Mouse (Mus musculus): ENCODE results near the gene 1700020L24Rik.

The 1700020L24Rik gene

DNA sequence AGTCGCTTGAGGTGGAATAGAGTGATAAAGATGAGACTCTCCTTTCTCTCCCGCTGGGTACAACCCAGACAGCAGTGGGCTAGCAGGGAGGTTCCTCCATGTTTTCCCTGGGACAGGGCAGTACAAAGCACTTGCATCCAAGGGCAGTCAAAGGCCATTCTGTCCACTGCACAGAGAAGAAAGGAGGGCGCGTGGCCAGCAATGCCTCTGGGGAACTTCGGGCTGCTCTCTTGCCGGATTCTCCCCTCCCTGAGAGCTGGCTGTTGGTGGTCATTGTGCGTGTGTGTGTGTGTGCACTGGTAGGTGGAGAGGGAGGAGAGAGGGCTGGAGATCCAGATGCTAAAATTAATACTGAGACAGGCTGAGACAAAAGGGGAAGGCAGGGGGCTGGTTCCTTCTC is 3.8 kb downstream of the 1700020L24Rik start:
- DNase-seq (ENCODE audit: low spot score), result no peak

DNA sequence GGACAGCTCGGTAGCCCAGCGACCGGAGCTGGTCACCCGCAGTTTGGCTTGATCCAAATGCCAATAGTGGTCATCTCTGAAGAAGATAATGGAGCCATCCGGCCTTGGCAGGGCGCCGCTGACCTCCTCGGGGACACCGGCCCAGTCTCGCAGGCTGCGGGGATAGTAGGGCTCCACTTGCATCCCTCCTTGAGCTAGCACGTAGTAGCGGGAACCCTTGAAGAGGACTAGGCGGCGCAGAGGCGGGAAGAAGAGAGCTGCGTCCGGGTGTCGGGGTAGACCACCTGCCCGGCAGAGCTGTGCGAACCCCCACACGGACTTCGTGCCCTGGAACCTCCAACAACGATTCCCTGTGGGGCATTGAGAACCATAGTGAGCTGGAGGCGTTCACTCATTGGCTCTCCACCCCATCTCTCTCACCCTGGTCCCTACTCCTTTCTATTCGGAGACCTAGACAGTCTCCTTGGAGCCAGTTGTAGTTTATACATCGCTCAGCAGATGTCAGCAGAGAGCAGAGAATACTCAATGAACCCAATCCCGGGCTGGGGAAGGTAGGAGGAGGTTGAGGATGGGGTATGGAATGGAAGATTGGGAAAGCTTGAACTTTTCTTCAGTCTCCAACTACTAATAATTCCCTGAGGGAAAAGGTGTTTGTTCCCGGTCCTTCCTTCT is 5.3 kb downstream of the 1700020L24Rik start:
- DNase-seq (ENCODE audit: low spot score), result no peak

DNA sequence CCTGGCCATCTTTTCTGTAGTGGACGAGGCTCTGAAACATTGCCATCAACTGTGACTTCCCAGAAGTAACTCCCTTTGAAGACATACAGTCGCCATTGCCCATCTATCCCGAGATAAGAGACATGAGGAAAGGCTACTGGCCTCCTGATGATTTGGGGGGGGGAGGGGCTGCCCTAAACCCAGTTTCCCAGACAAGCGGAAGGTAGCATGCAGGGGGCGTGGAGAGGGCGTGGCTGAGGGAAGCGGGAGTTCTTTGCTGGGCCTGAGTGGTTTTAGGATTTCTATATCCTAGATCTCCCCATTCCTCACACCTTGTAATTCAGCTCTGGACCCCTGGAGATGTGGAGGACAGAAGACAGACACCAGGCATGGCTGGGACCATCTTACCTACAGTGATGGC is 6.3 kb downstream of the 1700020L24Rik start:
- DNase-seq (ENCODE audit: low spot score), result no peak

DNA sequence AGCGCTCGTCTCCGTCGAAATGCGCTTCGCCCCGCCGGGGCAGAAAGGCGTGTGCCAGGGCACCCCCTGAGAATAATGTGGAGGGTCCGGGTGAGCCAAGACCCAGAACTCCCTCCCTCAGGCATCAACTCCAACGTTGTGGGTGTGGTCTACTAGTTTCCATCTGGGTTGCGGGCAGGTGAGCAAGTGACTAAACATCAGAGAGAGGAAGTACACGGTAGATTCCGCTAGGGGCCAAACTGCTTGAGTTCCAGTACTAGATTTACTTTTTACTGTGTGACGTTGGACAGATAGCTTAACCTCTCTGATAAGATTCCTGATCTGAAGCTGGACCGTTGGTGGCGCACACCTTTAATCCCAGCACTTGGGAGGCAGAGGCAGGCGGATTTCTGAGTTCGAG is 7.5 kb downstream of the 1700020L24Rik start:
- DNase-seq (ENCODE audit: low spot score), result no peak

DNA sequence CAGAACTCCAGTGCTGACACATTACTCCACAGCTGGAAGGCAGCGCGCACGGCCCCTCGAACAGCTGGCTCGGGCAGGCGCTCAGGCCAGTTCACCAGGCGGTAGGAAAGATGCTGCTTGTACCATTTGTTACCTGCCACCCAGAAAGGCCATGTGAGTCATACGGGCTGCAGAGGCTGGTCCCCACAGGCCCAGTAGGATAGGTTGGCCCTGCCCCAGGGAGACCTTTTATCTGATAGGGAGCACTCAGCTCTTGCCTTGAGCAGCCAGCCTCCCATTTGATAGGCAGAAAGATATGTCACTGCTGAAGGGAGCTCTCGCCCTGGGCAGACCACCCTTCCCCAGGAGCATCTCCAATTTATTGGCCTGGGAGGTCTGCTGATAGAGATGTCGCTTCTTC is 10.1 kb downstream of the 1700020L24Rik start:
- no peak for DNase-seq (ENCODE audit: low spot score)

DNA sequence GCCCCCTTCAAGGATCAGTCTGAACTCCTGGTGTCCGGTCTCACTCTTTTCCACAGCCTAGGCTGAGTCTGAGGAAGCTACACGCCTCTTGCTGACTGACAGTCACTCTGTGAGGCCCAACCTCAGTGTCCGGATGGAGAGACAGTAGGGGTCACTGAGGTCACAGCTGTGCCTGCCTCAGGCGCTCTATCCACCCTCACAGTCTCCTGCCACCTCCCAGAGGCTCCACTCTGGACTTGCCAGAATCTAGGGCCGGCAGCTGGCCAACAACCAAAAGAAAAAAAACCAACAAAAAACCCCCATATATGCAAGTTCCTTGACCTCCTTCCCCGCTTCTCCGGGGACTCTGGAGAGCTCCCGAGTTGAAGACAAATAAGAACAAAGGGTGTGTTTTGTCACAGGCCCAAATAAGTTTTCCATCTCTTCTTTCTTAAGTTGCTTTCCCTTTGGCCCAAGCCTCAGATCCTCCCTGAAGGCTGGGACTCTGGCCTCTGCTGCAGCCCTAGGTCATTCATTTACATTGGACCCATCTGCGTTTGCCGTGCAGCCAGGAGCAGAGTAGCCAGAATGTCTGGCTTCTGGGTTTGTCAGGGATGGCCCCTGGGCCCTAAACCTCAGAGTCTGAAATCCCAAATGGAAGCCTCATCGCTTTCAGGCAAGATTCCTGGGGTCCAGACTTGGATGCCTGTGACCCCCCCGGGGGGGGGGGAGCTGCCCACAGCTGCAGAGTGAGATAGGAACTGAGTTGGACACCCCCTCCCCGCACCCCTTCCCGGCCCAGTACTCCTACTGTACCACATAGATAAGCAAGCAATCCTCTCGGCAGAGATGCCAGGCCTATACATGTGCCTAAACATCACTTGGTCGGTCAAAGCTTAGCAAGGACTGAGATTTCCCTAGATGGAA is 10.8 kb downstream of the 1700020L24Rik start:
- DNase-seq (ENCODE audit: low spot score), result no peak

DNA sequence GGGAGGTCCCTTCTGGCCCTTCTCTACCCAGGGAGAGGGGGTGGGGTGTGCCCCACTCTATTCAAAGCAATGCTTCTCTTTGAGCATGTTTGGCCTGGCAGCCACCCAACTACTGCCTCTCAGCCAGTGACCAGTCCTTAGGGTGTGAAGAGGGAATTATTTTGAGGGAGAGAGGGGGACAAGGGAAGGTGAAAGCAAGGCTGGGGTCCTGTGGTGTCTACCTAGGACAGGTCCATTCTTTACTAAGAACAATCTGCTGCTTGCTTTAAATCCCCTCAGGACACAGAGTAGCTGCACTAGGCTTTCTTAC is 11.4 kb downstream of the 1700020L24Rik start:
- DNase-seq (ENCODE audit: low spot score), result no peak

DNA sequence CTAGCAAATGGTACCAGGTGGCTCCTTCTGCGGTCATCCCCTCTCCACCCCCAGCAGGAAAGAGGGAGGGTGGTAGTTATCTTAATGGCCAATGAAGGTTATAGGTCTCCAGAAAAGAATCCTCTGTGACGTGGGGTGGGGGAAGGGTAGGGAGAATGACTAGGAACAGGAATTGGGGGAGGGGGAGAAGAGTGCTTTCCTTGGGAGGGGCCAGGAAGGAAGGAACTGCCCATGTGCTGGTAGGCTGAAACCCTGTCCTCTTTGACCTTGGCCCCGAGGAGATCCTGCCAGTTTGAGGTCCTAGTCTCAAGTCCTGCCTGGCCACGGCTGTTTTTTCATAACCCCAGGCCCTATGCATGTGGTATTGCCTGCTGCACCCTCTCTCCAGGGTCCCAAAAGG is 11.8 kb downstream of the 1700020L24Rik start:
- DNase-seq (ENCODE audit: low spot score), result no peak

DNA sequence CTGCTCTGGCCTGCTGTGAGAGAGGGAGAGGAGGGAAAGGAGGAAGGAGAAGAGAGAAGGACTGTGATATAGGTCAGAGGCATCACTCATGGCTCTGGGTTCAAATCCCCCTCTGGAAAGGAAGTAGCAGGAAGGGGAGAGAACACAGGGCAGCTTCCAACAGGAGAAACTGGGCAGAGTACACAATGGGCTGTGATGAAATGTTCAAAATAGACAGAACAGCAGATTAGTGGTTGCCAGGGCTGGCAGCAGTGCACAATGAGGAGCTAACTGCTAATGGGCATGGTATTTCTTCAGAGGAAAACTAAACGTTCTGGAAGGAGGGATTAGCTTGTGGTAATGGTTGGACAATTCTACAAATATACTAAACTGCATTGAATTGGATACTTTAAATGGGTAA is 13.1 kb downstream of the 1700020L24Rik start:
- no peak for DNase-seq (ENCODE audit: low spot score)

DNA sequence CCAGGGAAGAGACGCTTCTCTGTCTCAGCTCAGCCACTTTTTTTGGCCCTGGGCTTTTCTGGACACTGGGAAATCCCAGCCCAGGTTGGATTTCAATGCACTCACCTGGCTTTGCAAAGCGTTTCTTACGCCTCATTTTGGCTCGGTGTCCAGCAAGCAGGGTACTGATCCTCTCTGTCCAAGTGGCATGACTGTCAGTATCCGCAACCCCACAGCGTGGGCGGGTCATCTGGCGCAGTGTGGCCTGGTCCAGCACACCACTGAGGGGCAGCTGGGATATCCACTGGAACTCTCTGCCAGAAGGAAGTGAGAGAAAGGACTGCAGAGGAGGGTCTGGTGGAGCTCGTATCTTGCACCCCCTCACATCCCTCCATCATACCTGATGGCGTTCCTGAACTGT is 13.8 kb downstream of the 1700020L24Rik start:
- DNase-seq (ENCODE audit: low spot score), result no peak

DNA sequence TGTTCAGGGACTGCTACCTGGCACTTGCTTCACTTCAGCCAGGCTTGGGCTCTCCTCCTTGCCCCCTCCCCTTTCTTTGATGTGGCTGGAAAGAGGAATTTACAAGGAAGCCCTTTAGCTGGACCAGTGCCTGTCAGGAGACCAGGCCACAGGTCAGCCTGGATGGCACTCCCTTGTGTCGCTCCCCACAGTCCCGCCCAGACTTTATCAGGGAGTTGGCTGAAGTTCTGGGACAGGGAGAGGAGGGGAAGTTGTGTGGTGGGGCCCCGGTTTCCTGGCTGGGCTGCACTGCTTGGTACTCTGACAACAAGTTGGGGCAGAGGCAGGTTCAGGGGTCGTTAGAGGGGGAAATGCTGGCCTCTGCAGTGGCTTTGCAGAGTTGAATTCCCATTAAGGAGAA is 17.1 kb downstream of the 1700020L24Rik start:
- DNase-seq (ENCODE audit: low spot score), result no peak

DNA sequence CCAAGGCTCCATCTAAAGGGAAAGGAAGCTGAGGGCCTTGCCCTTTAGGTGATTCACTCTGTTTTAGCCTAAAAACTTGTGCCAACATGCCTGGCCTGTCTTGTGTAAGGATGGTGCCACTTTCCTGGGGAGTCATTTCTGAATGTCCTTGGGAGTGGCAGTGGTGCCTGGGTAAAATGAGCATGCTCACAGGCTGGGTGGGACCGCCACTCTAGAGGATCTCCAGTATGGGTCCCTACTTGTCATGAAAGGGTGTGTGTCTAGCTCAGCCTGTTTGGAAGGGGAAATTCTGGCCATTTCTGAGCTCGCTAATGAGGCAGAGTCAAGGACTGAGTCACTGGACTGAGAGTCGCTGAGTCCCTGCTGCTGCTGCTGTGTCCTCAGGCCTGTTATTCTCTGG is 18.1 kb downstream of the 1700020L24Rik start:
- no peak for DNase-seq (ENCODE audit: low spot score)

DNA sequence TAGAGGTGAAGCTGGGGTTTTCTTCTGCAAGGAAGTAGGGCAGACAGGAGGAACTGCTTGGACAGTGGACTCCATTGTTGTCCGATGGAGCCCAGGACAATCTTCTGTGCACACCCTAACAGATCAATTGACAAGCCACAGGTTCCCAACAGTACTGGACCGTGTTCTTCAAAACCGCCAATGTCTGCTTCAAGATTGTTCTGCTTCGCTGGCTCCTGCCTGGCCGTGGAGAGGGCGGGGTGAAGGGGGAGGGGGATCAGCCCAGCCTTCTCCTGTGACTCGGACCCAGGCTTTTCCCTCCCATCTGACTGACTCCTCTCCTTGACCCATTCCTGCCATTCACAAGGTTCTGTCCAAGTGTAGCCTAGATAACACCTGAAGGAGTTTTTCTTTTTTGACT is 19.8 kb downstream of the 1700020L24Rik start:
- no peak for DNase-seq (ENCODE audit: low spot score)

DNA sequence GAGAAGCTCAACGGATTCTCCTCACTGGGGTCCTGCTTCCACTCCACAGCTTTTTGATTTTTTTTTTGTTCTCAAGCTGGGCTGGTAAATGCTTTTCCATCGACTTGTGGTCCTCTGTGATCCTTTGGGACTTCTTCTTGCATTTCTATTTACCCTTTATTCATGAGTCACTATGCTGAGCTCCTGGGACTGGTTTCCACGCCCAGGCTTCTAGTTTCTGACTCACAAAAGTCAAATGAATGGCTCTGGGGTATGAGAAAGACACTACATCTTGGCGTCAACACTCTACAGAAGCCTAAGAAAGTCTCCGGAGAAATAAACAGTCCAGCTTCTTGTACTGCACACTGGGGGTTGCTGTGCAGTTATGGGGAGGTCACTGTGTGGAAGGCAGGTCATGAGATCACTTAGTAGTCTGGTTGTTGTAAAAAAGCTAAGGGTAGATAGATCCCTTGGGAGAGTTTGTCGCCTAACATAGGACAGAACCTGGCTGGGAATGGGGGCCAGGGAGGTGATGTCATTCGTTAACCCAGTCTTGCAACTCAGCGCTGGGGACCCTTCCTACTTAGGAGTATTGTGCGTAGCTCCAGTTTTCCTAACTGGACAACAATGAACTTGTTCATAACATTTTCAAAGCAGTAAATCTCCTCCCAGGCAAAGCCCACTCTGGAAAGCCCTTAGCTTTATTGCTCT is 20.6 kb downstream of the 1700020L24Rik start:
- no peak for DNase-seq (ENCODE audit: low spot score)

DNA sequence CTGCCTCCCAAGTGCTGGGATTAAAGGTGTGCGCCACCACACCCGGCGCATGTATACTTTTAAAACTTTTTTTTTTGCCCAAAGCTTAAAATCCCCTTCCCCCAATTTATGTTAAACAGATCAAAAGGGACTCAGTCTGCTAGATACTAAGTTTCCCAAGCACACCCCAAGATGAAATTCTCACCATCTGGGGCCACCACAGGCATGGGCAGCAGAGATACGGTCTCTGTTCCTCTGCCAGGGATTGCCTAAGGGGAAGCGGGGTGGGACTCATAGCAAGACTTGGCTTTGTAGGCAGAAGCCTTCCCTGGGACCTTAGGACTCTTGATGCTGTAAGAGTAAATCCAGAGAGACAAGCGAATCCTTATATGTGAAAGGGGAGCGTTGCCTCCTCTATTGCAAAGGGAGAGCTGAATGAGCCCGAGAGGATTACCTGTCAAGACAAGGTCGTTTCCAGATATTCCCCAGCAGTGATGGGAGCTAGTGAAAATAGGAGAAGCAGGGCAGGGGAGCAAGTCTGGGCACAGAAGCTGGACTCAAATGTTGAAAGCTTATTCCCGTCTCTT is 24.1 kb downstream of the 1700020L24Rik start:
- DNase-seq (ENCODE audit: low spot score), result no peak

DNA sequence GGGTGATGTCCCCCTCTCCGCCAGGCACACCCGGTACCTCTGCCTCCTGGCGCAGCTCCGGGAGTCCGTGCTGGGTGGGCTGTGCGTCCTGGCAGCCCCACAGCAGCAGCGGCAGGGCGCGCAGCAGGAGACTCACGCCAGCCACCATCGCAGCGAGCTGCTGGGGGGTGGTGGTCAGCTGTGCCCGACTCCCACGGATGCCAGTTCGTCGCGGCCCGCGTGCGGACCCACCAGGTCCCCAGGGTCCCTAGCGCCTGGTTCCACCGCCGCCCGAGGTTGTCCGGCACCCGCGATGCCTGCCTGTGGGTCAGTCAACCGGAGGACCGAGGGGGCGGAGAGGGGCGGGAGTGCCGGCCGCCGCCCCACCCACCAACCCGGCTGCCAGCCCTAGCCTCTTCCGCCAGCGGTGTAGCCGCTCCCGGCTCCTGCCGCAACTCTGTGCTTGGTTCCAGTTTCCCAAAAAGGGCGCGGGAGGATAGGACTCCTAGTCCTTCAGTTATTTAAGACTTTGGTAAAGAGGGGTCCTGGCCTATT is 25.3 kb downstream of the 1700020L24Rik start, which contains the start of gene Mmp28:
Mmp28 (minus strand) TSS at position 361 of the 534 bp plus-strand sequence.
- no peak for DNase-seq (ENCODE audit: low spot score)

DNA sequence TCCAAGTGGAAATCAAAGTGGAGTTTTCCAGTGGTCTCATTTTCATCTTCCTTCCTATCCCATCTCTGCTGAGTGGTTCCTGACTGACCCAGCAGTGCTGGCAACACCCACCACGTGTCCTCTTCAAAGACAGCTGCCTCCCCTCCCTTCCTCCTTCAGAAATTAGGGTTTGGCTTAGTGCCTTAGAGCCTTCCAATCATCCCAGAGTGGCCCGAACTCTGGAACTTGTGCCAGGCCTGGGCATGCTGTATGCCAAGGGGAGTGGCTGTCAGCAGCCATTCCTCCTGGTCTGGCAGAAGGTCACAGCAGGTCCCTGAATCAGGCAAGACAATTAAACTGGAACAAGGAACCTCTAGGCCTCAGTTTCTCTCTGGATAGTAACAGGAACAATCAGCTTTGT is 28.5 kb downstream of the 1700020L24Rik start:
- no peak for DNase-seq (ENCODE audit: low spot score)

DNA sequence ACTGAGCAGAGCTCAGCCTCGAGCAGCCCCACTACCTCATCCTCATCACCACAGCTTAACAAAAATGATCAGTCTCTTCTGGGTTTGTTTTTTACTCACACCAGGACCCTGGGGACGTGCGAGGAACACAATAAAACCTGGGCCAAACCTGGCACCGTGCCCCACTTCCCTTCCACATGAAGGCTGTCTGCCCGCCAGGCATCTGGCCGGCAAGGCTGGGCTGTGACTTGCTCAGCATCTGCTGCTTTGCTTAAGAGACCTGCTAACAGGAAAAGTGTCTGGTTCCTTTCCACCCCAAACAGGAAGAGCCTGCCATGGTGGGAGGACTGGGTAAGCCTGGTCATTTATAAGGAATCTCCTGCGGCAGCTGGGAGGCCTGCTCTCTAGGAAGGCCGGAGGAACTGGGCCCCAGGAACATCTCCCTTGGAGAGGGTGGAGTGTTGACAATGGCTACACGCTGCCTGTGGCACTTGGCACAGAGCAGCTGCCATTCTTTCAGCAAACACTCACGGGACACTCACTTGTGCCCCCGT is 29.7 kb downstream of the 1700020L24Rik start:
- no peak for DNase-seq (ENCODE audit: low spot score)

DNA sequence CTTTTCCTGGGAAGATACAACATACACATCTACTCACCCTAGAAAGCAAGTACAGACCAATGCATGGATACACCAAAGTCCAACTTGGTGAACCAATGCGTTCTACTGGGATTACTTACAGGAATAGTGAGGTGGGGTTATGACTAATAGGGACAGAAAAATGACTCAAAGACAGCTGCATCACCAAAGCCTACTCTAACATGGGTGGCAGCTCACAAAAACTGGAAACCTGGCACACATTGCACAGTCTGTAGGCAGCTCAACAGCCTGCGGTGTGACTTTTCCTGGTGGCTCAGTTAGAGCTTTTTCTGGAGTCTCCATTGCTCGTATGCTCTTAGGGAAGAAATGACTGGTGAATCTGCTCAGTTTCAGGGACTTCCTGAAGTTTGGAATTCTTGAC is 31.3 kb downstream of the 1700020L24Rik start:
- no peak for DNase-seq (ENCODE audit: low spot score)

DNA sequence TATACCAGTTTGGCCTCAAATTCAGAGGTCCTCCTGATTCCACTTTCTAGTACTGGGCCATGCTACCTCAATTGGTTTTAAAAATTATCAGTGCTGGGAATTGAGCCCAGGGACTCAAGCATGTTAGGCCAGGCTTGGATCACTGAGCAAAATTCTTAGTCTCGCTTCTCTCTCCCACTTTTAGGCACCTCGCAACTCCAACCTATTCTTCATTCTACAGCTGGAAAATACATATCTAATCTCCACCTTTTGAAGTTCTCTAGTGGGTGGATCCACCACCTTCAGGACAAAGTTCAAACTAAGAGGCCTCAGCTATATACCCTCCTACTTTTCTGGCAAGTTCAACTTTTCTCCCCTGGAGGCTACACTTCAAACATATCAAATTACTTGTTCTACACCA is 34.3 kb downstream of the 1700020L24Rik start:
- no peak for DNase-seq (ENCODE audit: low spot score)

DNA sequence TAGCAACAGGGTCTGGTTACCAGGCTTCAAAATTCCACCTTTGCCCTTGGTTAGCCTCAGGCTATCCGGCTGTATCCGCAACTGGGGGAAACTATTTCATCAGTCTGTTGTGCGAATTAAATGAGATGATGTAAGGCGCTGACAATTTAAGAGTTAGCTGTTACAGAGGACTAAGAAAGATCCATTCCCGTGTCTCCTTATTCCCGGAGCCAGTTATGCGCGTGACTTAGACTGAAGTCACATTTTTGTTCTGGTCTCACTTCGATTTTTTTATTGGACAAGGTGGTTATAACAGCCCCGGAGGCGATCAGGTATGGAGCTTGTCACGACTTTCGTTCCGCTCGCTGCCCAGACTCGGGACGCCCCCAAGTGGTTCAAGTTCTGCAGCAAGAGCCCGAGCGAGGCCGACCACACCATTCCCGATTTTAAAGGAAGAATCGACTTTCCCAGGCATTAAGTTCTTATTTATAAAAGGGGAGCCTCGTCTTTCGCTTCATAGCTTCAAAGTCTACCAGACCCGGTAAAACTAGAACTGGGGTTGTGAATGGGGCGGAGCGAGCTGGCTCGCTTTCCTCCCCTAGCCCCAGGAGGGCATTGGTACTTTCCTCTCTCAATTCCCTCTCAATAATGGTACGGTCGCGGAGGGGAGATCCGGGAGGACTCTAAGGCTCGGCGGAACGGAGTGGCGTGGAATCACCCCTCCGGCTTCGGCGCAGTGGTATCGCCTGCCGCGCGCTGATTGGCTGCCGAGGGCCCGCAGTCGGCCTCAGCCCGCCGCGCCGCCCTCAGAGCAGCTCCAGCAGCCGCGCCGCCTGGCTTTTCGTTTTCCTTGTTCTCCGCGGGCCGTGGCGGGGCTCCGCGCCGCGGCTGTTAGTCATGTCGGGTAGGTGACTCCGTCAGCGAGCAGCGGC is 35.1 kb downstream of the 1700020L24Rik start, which contains the start of gene Taf15:
Taf15 (plus strand) TSS at position 763 of the 911 bp plus-strand sequence.
- DNase-seq (ENCODE audit: low spot score), result peak; percentile 93

Data from urinary bladder, postnatal 10 days (tissue).